Mouse (Mus musculus): ENCODE data around the gene Gch1.

Gene Gch1

DNA sequence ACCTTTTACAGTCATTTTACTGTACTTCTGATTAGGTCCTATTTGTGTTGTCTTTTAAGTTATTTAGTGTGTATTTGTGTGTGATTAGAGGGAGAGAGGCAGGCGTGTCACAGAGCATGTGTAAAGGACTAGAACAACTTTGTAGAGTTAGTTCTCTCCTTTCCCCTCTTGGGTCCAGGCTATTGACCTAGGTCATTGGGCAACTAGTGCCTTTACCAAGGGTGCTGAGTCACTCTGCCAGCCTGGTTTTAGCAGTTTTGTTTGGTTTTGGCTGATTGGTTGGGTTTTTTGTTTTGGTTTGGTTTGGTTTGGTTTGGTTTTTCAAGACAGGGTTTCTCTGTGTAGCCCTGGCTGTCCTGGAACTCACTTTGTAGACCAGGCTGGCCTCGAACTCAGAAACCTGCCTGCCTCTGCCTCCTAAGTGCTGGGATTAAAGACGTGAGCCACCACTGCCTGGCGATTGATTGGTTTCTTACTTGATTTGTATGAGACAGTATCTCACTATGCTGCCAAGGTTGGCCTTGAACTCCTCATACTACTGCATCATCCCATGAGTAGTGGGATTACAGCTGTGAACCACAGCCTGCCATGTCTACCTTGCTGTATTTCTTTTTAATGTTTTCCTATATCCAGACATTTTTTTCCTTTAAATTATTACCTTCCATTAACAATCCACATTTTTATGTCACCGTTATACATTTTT lies 16.2 kb upstream of the Gch1 start:
- DNase-seq = no peak

DNA sequence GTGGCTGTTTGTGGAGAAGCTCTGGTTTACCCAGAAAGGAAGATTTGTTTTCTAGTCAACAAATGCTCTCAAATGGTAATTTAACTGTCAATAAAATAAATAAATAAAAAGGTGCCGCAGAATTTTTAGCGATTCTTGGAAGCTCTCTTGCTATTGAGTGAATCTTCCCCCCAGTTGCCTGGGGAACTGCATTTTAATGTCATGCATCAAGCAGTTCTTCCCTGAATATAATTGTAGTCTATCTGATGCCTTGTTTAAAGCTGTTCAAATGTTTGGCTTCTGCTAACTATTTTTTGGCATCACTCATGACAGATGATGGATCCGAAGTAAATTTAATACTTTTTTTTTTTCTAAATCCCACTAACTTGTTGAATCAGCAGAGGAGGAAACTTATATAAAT lies 8.1 kb upstream of the Gch1 start:
- no peak for DNase-seq

DNA sequence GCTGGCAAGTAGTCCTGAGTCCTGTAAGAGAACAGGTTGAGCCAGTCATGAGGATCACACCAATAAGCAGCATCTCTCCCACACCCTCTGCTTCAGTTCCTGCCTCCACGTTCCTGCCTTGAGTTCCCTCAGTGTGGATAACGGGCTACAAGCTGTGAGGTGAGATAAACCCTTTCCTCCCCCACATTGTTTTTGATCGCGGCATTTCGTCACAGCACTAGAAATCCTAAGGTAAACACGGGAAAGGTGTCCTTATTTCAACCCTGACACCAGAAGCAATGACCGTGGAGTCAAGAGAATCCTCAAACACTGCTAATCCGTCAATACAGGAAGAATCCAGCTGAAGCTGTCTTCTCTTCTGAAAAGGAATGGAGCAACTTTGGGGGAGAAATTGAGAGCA lies 7.5 kb upstream of the Gch1 start:
- no peak for DNase-seq

DNA sequence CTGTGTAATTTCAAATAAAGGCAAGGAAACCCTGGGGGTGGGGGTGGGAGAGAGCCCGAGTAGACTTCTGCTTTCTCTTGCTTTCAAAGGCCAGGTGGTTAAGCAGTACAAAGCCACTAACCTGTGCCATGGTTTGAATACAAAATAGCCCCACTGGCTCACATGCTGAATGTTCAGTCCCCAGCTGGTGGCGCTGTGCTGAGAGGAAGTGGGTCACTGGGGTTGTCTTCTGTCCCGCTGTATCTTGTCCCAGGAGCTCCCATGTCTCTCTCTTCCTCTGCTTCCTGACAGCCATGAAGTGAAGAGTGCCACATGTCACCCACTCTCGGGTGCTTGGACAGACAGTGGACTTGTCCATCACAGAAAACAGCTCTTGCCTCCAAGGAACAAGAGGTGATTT lies 4.9 kb upstream of the Gch1 start:
- DNase-seq = peak; percentile 27

DNA sequence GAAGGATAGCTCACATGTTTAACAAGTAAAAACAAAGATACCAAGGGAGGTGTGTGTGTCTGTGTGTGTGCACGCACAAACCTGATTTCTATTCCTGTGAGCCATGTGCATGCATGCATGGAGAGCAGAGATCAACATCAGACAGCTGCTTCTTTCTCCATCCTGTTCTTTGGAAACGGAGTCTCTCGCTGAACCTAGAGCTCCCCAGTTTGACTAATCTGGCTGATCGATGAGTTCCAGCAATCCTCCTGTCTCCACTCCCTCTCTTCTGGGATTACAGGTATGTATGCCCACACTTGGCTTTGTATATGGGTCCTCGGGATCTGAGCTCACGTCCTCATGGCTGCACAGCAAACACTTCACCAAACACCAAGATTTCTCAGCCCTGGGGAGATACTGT lies 4.3 kb upstream of the Gch1 start:
- DNase-seq = no peak

DNA sequence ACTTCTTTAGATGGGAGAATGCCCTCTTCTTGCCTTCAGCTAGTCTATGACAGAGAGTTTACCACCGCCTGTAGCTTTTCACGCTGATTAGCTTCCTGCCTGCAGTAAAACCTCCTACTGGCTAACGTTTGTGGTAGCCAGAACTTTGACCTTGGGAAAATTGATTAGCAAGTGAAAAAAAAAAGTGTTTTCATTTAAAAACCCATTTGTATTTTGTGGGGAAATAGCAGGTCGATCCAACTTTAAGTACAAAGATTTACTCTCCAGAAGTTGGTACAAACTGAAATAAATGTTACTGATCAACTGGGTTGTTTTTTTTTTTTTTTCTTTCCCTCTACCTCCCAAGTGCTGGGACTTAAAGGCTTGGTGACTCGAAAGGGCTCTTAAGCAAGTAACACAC lies 2.6 kb upstream of the Gch1 start:
- DNase-seq = no peak

DNA sequence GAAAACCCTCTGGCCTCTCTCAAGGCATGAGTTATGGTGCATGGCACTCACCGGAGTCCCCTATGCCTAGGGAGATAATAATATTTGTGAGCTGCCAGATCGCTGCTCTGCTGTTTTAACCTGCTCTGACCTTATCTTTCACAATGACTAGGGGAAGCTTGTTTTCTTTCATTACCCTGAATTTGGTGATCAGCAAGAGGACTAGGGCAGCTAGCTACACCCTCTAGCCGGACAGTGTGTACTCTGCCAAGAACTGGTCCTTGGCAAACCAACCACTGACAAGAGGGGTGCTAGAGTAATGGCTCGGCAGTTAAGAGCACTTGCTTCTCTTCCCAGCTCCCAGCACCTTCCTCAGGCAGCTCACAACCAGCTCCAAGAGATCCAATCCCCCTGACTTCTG lies 1.4 kb upstream of the Gch1 start:
- no peak for DNase-seq

DNA sequence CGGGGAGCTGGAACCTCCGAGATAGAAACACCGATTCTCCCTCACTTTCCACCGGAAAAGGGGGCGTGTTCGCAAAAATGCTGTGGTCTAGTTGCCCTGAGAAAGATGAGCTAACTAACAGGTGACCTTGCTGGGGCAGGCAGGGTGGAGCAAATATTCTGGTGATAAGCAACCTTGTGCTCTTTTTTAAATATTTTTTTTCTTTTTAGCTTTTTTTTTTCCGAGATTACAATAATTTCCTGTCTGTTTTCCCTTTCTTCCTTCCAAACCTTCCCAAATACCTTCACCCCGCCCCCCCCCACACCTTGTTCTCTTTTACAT lies 382 bp upstream of the Gch1 start:
- DNase-seq = no peak

DNA sequence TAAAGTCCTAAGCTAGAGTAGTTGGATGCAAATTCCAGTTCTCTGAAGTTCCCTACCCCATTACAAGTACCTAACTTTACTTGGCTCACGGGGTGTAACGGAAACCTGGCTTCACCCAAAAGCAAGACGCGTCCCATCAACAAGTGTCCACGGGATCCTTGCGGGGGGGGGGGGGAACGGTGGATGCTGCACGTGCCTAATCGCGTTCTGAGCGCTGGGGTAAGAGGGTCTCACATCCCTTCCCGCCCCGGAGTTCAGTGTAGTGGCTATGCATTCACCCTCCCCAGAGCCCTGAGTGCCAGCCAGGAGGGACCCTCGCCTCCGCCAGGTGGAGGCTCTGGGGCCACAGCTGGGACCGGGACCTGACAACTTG lies 752 bp downstream of the Gch1 start:
- DNase-seq = no peak

DNA sequence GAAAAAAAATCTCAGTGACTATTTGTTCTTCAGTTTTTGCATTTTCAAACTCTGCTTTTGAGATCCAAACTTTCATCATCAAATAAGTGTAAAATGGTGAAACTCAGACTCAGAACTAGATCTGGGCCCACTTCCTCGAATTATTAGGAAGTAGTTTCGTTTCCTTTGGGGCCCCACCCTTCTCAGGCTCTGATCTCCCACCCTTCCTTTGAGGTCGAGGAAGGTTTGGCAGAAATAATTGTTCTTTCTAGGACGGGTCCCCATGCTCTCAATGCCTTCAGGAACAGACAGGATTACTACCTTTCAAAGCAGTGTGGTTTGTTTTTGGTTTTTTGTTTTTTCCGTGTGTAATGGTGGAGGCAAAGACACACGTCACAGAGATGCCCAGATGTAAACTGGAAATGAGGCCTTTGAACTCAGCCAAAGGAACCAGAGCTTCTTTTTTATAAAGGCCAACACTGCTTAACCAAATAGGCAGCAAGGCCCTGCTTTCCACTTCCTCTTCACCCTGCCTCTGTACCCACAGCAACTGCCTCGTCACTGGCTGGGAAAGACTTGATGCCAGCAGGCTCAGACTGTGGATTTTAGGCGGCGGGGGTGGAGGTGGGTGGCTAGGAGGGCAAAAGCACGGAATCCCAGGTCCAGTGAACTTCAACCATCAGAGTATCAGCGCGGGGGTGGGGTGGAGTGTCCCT lies 1.4 kb downstream of the Gch1 start:
- peak; percentile 34 for DNase-seq

DNA sequence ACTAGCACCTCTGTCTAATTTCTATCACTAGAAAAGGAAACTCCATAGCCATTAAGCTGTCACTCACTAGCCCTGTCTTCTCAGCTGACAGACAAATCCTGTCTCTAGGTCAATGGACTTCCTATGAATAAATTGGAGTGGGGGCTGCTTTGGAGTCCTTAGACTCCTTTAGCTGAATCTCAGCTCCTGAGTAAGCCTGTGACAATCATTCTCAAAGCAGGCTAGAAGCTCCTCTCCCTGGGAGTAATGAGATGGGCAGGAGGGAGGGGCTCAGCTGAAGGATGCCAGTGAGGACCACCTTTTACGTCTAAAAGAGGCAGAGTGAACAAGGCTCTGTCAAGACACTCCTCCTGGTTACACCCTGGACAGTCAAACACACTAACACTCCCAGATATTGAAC lies 2.0 kb downstream of the Gch1 start:
- DNase-seq = no peak

DNA sequence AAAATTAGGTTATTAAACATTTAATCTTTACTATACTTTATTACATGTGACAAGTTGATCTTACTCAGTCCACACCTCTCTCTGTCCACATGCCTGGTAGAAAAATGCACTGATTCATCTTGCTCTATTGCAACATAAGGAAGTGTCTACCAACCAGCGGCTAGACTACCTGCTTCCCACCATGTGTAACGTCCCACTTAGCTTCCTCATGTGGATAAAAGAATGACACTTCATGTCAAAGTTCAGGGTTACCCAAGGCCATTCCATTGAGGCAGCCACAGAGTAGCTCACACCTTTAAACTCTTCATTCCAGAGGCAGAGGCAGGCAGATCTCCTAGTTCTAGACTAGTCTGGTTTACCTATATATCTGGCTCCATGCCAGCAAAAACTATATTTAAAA lies 2.7 kb downstream of the Gch1 start:
- DNase-seq = no peak

DNA sequence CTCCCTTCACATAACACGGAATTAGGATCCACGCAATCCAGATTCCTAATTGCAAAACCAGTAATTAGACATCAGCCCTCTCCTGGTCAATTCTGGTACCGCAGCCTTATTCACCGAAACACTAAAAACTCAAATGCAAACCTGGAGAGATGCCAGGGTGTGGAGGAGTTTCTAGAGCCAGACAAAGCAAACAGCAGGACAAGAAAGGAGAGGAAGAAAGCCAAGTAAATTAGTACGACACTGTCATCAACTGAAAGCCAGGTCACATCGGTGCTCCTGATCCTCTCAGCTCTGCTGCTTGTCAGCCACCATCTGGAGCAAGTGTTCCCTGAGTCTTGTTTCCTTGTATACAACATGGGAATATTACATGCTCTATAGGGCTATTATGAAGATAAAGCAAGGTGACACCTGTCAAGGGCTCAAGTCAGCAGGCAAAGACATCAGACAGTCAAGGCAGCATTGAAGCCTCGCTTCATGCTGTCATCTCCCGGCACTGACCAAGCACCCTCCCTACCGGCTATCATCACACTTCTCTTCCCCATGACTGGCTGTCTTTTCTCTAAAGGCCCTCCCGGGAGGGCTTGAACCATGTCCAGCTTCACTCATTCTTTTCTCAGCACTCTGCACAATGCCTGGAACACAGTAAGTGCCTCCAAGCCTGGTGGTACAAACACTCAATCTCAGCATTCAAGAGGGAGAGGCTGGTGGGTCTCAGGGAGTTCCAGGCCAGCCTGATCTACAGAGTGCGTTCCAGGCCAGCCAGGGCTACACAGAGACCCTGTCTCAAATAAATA lies 7.5 kb downstream of the Gch1 start:
- DNase-seq = peak; percentile 87

DNA sequence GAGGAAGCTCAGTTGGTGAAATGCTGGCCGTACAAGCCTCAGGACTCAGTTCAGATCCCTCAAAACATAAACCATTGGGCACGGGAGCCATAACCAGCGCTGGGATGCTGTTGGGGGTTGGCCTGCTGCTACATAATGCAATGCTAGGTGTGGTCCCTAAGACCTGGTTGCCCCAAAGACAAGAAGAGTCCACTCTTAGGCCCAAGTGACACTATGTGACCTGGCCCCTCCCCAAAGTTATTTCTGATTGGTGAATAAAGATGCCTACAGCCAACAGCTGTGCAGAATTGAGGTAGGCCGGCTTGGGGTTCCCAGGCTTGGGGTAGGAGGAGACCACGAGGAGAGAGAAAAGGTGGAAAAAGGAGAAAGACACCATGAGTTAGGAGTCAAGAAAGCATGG lies 10.4 kb downstream of the Gch1 start:
- no peak for DNase-seq

DNA sequence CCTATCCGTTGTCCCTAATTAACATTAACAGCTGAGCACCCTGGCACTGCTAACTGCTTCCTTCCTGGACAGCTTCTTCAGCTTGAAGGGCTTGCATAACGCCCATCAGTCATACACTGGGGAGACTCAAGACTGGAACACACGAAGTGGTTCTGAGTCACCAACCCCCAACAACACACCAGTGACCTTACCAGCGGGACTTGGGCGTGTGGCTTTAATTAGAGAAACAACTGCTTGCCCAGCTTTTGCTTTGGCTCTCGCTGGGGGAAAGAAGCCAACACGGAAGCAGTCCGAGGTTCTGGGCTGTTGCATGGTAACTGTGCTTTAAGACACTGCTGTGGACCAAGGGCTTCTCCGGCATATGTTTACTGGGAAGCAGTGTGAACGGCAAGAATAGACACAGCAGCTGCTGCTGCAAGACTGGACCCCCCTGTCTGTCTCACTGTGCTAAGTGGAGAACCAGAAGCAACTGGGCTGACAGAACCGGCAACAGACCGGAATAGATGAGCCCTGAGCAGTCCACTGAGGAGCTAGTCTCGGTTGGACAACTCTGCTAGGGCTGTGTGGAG lies 11.3 kb downstream of the Gch1 start:
- peak; percentile 78 for DNase-seq

DNA sequence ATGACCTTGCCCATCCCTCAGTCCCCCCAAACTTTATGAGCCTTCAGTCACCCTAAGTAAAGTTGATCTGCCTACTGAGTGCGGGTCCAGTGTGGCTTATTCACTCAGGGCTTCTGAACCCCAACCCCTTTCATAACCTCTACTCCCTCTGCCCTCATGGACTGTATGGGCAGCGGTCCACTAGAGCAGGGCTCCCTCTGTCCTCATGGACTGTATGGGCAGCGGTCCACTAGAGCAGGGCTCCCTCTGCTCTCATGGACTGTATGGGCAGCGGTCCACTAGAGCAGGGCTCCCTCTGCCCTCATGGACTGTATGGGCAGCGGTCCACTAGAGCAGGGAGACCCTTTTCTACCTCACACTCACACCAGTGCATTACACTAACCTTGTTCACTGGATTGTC lies 13.0 kb downstream of the Gch1 start:
- no peak for DNase-seq

DNA sequence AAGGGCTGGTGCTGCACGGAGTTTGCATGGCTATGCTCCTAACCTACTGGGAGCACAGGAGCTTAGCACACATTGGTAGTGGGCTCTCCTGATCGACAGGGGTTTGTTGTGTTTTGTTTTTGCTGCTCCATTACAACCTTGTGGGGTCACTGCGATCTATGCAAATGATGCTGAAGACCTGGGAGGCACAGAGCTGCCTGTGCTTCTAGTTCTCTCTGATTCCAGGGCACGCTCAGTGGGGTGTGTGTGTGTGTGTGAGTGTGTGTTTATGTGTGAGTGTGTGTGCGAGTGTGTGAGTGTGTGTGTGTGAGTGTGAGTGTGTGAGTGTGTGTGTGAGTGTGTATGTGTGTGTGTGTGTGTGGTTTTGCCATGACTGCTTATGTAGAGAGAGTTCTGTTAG lies 14.1 kb downstream of the Gch1 start:
- DNase-seq = no peak

DNA sequence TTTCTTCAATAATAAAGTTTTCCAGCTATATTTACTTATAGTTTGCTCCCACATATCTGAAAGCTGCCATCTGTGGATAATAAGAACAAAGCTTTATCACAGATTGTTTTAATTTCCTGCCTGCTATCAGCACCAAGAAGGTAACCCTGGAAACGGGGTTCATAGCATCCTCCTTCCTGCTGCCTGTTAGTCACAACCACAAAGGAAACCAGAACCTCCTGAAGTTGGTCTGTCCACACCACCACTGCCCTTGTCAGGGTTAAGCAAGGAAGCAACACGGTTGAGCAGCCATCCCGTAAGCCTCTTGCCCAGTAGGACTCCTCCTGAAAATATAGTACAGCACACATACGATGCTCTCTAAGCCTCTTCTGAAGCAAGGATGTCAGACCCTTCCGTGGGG lies 17.1 kb downstream of the Gch1 start:
- no peak for DNase-seq

DNA sequence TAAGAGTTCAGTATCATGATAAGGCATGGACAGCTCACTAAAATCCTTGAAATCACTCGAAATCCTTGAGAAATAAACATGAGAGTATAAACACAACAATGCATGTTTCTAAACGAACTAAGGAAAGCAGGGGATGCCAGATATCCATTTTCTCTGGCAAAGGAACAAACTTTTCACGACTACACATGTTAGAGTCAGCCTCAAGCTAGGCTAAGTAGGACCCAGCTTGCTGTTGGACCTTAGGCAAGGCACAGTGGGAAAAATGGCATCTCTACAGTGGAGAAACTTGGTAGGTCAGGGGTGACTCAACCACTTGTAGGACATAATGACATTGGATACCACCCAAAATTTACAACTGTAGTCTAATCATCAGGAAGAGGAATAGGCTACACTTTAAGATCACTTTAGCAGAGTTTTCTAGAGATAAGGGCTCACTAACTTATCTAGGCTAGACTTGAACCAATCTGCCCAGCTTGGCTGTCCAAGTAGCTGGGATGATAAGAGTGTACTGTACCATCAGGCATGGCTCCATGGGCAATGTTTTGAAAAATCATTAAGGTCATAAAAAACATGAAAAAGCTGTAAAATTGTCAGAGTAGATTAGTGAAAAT lies 18.6 kb downstream of the Gch1 start:
- DNase-seq = no peak

DNA sequence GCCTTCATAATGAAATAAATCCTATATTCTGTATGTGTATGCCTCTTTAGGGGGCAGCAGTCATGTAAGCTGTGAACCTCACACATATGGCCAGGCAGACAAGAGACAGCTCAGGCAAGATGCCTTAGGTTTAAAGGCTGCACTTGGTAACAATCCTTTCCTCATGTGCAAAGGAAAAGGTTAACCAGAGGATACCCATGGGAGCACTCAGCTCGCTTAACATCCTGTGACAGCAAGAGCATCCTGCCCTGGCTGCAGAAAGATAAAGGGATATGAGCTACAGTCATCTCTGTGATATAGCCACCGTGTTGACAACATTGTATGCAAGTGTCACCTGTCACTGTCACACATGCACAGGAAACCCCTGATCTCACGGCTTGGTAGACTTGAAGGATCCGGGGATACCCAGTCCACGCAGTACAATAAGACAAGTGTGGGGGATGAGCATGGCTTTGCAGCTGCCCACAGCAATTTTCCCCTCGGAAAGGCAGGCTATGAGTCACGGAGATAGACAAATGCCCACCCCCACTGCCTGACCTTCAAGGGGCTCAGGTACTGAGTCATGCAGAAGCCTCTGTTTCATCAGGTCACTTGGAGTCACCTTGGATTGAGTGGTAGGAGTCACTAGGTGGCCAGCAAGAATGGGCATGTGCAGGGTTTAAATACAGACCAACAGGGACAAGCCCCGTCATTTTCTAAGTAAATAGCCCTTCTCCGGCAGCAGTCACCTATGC lies 19.4 kb downstream of the Gch1 start:
- no peak for DNase-seq

DNA sequence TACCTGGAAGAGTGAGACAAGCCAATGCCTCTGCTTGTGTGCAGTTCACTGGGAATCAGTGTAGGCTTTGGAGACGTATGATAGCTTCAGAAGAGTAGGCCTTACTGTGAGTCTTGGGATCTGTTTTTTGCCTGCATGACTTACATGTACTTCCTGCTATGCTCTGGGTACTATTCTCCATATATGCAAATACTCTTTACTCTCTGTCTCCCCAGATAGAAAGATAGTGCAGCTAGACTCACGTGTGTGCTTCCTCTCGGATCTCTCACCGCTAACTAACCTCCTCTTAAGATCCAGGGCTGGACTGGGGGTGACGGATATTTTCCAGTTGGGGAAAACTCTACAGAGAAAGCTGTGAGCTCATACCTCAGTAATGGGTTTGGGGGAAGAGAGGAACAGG lies 23.5 kb downstream of the Gch1 start:
- no peak for DNase-seq

DNA sequence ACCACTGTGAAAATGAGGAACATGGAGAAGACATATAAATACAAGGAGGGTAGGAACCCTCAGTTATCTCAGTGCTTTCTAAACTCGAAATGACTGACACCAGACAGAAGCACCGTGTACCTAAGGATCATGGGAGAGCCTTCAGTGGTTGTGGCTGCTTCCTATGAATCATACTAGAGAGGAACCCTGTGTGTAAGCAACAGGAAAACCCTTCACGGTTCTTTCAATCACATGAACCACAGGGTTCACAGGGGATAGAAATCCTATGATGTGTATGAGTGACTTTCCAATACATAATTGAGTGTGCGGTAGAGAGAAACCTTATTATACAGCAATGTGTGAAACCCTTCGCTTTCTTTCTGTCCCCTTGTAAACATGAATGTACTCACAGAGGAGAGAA lies 24.1 kb downstream of the Gch1 start:
- no peak for DNase-seq

DNA sequence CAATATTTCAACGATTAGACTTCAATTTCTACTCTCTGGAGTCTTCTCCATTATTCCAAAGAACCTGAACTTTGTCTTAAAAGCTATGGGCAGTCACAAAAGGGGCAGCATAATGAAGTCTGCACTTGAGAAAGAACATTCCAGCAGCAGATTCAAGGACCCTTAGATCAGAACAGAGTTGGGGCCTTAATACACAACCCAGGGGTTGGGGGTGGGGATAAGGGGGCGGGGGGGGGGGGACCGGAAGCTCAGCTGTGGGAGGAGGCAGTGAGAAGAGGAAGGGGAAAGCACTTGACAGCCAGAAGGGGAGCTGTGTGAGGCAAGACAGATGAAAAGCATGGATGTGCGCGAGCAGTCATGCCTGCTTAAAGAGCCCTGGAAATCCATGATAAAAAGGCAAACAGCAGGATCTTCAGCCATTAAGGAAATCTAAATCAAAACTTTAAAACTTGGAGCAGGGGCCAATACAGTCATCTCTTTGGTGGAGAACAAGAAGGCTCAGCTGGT lies 27.2 kb downstream of the Gch1 start:
- DNase-seq = no peak
